Mouse (Mus musculus) c-Kit-negative CD71-positive TER-119-positive erythroid progenitor cells, embryonic 14.5 days (primary cell): ENCODE results near the gene Dtnb.

ENCODE experiments used
- DNase-seq: peaks from one replicate; pipeline ENCODE4 v3.0.0-alpha.2; 2013; ENCODE audit warnings: low read depth, low spot score

Gene Dtnb

DNA sequence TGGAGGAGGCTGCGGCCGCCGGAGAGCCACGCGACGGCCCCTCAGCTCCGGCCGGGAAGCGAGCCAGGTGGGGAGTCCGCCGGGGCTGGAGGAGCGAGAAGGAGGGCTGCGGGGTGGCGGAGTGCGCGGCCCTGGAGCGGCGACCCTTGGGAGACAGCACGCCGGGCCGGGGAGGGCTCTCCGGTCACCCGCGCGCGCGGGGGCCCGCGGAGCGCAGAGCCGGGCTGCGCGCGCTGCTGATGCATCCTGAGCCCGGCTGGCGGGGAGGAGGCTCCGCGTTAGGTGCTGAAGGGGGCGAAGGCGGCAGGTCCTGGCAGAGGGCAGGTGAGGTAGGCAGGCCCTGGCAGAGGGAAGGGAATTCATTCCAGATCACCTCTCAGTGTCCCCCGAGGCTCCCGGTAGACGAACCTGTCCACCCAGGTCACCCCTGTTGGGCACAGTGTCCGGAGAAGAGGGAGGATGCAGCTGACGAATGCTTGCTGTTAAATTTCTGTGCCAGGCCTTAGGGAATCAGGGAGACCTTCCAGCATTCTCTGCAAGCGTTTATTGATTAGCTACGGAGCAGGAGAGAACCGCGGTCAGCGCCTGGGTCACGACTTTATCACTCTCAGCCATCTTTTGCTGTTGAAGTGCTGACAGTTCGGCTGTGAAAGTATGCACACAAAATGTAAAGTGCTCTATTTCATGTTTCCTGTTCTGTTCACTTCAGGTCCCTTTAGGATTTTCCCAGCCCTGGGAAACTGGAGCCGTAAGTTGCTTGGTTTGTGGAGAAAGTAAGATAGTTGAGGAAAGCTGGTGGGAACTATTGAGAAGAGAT, 608 bp downstream of the Dtnb start:
- DNase-seq, result peak; percentile 26

DNA sequence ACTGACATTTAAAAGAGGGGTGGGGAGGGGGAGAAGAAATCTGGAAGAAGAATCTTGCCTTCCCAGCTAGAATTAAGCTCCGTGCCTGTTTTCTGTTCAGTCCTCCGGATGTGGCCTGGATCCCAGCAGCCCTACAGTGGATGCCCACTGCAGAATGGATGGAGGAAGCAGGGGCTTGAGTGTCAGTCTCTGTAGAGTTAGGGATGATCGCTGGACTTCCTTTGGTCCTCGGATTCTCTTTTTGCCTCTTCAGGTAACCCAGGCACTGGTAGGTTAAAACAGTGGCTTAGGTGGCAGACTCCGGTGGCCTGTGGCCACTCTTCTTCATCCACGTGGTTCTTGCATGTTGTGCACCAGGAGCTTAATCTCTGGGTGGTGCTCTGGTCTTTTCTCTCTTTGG, 1.2 kb downstream of the Dtnb start:
- DNase-seq, result no peak

DNA sequence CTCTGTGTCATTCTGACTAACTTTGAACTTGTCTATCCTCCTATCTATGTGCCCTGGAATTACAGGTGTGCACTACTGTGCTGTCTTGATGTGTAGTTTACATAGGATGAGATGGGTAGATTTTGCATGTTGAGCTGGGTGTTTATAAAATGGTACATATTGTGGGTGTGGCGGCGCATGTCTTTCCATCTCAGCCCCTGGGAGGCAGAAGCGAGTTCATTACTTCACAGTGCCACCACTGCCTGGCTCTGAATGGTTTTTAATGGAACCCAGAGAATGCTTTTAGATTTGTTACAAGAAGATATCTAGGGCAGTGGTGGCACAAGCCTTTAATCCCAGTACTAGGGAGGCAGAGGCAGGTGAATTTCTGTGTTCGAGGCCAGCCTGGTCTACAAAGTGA, 2.5 kb downstream of the Dtnb start:
- no peak for DNase-seq

DNA sequence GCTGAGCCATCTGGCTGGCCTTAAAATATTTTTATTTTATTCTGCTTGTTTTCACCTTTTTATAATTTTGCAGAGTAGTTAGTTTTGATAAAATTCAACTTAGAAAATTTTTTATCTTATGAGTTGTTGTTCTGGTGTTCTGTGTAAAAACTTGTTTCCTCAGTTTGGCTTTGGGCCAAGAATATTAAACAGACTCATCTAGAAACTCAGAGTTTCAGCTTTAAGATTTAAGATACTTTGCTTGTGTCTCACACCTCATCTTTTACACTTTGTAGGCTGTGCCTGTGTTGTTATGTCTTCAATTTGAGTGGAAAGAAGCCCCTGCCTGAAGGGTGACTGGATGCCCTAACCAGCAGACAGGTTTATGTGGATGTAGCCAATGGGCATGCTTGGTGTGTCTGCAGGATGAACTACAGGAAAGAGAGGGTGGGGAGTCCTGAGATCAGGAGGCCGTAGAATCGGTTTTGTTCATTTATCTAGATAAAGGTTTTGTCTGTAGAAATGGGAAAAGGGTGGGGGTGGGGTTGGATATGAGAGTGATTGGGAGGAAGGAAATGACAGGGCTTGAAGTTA, 7.9 kb downstream of the Dtnb start:
- no peak for DNase-seq

DNA sequence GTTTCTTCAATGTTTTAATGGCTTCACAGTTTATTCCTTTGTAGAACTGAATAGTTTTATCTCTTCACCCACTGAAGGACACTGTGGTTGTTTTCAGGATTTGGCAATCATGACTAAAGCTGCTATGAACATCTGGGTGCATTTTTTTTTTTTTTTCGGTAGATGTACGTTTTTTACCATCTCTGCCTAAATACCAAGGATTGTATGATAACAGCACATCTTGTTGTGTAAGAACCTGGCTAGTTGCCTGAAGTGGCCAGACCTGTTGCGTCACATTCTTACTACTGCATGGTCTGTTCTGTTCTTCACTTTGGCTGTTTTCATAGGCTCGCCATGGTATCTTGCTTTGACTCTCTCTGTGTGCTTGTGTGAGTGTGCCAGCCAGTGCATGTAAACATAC, 10.4 kb downstream of the Dtnb start:
- no peak for DNase-seq

DNA sequence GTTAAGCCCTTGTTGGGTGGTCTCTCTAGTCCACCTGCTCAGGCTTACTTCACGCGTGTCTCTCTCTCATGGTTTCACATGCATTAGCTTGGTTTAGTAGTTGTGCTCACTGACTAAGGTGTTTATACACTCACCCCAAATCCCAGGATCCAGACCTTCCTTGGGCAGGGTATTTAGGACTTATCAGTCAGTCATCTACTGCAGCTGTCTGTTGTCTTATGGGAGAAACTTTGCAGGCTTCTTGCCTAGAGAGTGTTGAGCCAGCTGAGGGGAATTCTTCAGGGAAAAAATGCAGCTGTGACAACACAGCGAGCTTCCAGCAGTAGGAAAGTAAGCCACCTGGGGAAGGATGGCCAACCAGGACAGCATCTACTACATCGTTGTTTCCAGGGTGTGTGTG, 13.3 kb downstream of the Dtnb start:
- DNase-seq, result no peak

DNA sequence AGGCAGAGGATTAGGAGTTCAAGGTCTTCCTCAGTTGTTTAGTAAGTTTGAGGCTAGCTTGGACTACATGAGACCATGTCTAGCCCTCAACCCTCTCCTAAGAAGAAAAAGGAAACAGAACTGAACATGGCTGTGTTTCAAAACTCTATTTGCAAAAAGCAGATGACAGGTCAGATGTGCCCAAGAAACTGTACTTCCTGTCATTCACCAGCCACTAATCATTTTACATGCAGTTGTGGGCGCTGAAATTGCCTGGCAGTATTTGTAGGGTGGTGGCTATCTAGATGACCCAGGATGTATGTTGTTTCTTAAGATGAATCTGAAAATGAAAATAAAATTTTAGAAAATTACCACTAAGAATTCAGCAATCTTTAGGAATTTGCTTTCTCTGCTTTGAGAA, 14.8 kb downstream of the Dtnb start:
- no peak for DNase-seq

DNA sequence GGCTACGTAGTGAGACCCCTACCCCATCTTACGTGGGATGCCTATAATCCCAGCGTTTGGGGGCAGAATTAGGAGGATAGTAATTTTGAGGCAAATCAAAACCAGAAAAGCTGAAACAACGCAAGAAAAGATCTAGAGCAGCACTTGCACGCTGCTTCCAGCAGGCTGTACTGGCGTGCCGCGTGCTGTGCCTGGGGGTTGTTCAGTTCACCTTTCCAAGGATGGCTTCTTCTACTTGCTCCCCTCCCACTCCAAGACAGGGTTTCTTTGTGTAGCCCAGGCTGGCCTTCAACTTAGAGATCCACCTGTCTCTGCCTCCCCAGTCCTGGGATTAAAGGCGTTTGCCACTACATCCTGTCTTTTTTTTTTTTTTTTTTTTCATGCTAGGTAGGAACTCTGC, 17.9 kb downstream of the Dtnb start:
- DNase-seq, result no peak

DNA sequence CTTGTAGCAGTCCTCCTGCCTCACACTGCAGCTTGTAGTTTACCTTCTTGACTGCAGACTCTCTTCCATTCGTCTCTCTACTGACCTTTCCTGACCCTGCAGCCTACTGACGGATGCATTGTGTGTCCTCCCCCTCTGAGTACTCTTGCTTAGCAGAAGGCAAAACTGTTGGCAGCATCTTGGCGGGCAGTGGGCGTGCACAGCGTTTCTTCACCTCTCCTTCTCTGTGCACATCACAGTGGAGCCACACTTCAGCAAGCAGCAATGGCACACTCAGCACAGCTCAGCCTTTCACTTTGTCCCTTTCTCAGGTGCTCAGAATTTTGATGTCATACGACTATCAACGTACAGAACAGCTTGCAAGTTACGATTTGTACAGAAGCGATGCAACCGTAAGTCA, 19.4 kb downstream of the Dtnb start:
- no peak for DNase-seq

DNA sequence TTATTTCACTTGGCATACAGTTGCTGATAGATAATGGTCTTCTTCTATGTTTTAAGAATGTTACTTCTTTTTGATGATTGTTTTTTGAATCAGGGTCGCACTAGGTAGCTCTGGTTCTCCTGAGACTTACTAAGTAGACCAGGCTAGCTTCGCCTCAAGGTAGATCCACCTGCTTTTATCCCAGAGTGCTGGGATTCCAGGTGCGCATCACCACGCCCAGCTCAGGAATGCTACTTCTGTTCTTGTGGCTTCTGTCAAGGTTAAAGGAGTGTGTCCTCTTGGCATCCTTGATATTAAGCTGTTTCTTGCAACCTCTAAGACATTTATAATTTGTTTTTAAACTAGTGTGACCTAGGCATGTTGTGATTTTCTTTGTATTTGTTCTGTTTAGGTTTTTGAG, 30.6 kb downstream of the Dtnb start:
- DNase-seq, result no peak

DNA sequence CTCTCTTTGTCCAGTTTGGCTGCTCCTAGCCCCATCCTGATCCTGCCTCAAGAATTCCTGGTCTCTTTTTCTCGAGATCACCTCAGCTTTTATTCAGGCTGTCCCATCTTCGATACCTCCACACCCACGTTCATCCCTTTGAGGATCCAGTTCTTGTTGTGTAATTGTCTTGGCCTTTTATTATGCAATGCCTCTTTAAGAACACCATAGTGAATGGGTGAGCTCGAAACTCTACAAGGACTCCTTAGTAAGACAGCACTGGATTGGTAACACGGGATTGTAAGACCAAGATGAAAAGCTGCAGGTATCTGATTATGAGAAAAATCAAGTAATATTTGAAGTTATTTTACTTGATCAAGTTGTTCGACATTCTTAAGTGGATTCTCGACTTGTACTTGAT, 34.0 kb downstream of the Dtnb start:
- no peak for DNase-seq

DNA sequence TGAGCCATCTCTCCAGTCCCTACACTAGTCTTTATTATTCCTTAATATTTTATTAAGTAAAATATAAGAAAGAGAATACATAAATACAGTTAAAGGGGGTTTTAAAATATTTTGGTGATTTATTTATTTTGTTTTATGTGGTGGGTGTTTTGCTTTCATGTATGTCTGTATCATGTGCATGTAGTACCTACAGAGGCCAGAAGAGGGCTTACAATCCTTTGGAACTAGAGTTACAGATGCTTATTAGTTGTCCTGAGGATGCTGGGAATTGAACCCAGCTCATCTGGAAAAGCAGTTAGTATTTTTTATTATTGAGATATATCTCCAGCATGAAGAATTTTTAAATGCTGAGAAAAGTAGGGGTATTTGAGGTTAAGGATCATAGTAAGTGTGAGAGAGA, 37.6 kb downstream of the Dtnb start:
- DNase-seq, result peak; percentile 41

DNA sequence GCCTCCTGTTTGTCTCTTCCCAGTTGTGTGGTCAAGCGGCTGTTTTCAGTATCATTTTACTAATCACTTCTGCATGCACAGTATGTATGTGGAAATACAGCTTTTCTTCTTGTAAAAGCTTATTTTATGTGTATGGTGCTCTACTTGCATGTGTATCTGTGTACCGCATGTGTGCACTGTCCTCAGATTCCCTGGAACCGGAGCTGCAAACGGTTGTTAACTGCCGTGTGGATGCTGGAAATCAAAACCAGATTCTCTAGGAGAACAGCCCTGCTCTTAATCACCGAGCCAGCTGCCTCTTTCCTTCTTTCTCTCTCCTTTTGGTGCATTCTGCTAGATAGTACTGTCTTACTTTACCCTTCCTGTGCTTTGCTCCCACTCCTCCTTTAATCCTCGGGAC, 39.7 kb downstream of the Dtnb start:
- no peak for DNase-seq

DNA sequence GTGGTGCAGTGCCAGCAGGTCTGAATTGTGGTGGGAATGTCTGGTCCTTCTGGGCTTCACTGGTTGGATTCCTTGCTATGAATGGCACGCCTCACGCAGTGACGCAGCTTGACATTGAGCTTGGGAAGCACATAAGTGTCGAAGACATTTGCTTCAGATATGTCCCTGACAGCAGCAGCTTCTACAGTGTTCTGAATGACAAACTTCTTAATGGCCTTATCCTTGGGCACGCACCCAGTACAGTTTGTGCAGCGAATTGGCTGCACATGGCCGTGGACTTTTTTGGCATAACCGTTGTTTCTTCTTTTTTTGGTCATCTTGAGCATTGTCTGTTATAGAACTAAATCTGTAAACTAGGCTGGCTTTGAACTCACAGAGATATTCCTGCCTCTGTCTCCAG, 42.9 kb downstream of the Dtnb start:
- DNase-seq, result no peak

DNA sequence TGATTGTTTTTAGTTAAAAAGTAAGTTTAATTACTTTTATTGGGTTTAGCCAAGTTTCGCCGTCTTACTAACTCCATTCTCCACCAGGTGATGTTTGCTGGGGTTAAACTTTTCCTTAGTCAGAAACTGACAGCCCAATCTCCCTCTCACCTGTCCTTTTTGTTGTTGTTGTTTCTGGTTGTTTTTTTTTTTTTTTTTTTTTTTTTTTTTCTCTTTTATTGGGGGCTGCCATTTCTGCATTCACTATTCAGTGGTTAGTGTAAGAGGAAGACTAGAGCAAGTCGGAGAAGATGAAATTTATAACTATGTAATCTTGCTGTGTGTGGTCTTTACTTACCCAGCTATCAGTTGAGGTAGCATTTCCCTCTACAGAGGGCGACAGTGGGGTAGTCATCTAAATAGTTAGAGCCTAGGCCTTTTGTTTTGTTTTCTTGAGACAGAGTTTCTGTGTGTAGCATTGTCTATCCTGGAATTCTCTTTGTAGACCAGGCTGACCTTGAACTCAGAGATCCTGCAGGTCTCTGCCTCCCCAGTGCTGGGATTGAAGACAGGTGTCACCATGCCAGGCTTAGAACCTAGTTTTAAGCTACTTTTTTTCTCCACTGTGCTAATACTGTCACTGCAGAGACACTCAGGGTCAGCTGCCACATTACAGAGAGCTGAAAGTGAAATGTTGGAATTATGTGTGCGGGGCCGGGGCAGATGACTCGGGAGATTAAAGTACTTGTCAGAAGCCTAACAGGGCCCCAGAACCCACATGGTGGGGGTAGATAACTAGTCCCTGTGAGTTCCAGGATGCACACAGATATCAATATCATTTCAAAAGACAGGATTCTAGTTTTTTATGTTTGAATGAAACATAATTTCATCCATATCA, 46.2 kb downstream of the Dtnb start:
- DNase-seq, result peak; percentile 68

DNA sequence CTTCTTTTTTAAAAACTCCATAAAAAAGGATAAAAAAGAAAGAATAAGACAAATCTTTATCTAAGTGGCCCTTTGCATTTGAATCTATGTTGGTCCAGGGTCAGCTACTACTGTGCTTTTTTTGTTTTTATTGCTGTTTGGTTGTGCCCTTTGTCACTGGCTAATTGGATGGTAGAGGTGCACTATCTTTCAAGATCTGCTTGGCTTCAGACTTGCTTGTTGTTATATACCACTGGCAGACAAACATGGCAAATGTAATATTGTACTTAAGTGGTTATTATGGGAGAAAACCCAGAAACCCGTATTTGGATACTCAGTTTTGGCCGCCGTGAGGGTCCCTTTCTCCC, 46.8 kb downstream of the Dtnb start:
- no peak for DNase-seq

DNA sequence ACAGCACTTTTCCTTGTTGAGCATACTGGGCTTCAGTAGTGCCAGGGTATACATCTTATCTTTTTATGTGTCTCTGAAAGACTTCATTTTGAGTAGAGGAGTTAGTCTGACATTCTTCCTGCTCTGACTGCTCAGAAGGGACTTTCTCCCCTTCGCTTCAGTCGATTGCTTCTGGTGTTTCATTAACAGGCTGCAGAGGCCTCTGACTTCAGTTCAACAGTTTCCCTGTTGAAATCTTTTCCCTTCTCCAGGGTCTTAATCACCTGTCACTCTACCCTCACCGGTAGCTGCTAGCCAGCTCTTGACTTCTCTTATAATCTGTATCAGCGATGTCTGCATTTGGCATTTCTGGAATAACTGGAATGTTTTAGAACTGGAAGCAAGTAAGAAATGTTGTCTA, 54.7 kb downstream of the Dtnb start:
- DNase-seq, result no peak

DNA sequence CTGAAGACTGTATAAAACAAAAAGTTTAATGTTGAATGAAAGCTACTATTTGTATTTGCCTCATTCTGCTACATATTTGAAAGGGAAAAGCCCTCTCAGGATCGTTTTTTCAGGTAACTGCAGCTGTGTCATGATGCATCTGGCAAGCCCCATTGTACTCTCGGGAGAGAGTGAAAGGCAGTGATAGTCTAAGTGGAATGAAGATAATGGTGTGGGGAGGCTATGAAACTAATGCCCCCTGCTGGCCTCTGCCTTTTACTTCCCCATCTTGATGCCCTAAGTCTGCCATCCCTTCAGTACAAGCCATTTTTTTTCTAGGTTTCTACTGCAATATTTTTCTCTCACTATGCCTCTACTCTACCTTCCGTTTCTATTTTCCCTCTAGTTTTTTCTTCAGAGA, 69.8 kb downstream of the Dtnb start:
- DNase-seq, result no peak

DNA sequence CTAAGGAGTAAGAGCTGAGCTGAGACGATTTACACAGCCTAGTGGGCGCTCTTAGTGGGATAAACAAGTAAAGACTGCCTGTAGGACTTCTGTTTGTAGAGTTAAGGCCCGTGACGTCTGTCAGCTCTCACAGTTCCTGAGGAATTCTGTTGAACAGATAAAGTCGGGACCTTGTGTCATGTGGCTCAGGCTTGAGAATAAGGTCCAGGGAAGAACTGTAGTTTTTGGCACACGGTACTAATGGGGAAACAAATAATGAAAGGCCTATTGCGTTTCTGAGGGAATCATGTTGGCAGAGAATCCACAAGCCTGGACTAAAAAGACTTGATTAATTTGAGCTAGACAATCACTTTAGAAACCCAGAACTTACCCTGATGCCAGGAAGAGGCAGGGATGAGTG, 84.6 kb downstream of the Dtnb start:
- DNase-seq, result no peak

DNA sequence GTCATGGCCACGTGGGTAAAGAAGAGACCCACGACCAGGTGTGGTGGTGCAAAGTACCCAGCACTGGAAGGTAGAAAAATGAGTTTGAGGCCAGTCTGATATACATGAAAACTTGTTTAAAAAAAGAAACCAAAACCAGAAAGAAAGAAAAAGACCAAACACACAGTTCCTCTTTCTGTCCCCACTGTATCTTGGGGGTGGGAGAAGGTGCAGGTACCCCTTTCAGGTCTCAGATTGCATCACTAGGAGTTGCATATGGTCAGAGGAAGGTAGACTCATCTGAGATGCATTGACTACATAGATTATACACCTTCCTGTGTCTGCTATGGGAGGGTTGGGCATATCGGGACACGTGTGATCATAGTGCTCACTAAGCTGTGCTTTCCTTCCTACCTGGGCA, 85.1 kb downstream of the Dtnb start:
- DNase-seq, result no peak

DNA sequence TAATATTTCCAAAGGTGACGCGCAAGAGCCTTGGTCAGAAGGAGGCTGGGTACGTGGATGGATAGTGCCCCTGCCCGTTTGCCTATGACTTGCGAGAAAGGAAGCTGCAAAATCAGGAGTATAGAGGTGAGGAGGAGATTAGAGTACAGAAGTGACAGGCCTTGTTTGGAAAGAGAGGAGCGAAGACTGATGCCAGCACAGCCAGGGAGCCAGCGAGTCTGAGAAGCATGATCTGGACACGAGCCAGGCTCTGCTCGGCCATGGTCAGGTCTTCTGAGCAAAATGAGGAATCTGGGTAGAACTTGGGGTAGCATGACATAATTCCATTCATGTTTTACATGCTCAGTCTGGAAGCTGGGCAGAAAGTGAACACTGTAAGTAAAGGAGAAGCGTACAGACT, 85.6 kb downstream of the Dtnb start:
- DNase-seq, result no peak

DNA sequence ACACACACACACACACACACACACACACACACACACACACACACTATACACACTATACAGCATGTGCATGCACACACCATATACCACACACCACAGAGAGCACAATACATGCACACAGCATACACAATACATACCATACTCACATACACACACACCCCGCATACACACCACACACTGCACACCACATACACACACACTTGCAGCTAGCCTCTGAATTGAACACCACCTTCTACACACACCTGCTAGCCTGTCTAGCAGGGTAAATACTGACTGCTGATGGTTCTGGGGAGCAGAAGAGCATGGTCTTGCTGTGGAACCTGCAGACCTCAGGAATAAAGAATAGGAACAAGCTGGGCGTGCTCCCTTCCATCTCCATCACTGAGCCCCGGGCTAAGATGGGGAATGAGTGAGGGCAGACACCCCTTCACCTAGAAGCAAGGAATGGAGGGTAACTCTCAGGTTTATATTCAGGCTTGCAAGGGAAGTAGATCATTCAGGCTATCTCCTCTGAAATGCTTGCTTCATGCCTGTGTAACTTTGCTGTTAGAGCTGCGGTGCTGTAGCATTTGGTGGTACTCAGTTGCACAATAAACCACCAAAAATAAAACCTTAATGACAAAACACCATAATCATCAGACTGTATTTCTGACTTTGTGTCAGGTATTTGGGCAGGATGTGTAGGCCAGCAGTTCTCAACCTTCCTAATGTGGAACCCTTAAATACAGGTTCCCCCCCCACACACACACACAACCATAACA, 87.6 kb downstream of the Dtnb start:
- no peak for DNase-seq
